11 mouse cellular contexts compared by ENCODE assay signal in genomic region chr2:141587290-141587689, GRCm38 (mm10).
DNase-seq lines count a peak whose midpoint lies in the region; ATAC-seq lines count a peak whose summit lies in the region.
"Had no signal": no experiment of that assay in that cellular context is flagged by ENCODE, and none has a peak within 500 bp of the region (broad histone marks: within the 10 kb centered on the region; RNA-seq: fewer than 3 reads in every experiment).

No protein-coding gene starts in this region.

- H3K4me2 ChIP-seq in heart, embryonic 11.5 days: no peak overlapping the region
- H3K4me2 ChIP-seq in hindbrain, embryonic 13.5 days: no peak overlapping the region

- peak; percentile 89 for ATAC-seq in heart, embryonic 11.5 days (replicated peaks; ENCODE audit: insufficient number of reproducible peaks, low FRiP score, low TSS enrichment)
- no peak for ATAC-seq in hindbrain, embryonic 13.5 days (ENCODE audit: low FRiP score)
- ATAC-seq in erythroid progenitor cell, adult 5-6 weeks (replicated peaks; ENCODE audit: low FRiP score, poor library complexity, severe bottlenecking): no peak
- ATAC-seq in monocyte, adult 5-6 weeks (replicated peaks; ENCODE audit: insufficient number of reproducible peaks, low FRiP score, low TSS enrichment, poor library complexity, severe bottlenecking): no peak
- ATAC-seq: hindbrain, postnatal 0 days had no signal

- no peak overlapping the region for H3K9ac ChIP-seq in heart, embryonic 11.5 days (ENCODE audit: low read depth, low read length)
- H3K9ac ChIP-seq in hindbrain, embryonic 13.5 days: no peak overlapping the region

- 23% methylated on average over 2 of the region's 2 CpGs for WGBS in heart, embryonic 11.5 days (ENCODE audit: insufficient replicate concordance)
- 86% methylated on average over 2 of the region's 2 CpGs for WGBS in limb, embryonic 10.5 days
- WGBS in hindbrain, embryonic 13.5 days: 83% methylated on average over 2 of the region's 2 CpGs

- H3K9me3 ChIP-seq in heart, embryonic 11.5 days (replicated peaks; ENCODE audit: control insufficient read depth, low read length): no peaks in the 10 kb centered on the region
- H3K9me3 ChIP-seq in limb, embryonic 10.5 days (replicated peaks): no peaks in the 10 kb centered on the region
- no peaks in the 10 kb centered on the region for H3K9me3 ChIP-seq in hindbrain, embryonic 13.5 days

- H3K27ac ChIP-seq in heart, embryonic 11.5 days (ENCODE audit: low read depth, low read length): peak overlapping the region; percentile 80; the same call in 1 of the 2 replicates
- peak overlapping the region; percentile 58 for H3K27ac ChIP-seq in limb, embryonic 10.5 days
- H3K27ac ChIP-seq in hindbrain, embryonic 13.5 days: no peak overlapping the region
- H3K27ac ChIP-seq: hindbrain, postnatal 0 days had no signal

- H3K27me3 ChIP-seq in heart, embryonic 11.5 days (ENCODE audit: control insufficient read depth, insufficient read depth, low read length): no peaks in the 10 kb centered on the region
- no peaks in the 10 kb centered on the region for H3K27me3 ChIP-seq in limb, embryonic 10.5 days (ENCODE audit: low read depth, poor library complexity, severe bottlenecking)
- H3K27me3 ChIP-seq in hindbrain, embryonic 13.5 days: no peaks in the 10 kb centered on the region
- H3K27me3 ChIP-seq: CH12.LX had no signal

- no peaks in the 10 kb centered on the region for H3K36me3 ChIP-seq in heart, embryonic 11.5 days (ENCODE audit: control insufficient read depth, insufficient read depth, low read length)
- no peaks in the 10 kb centered on the region for H3K36me3 ChIP-seq in limb, embryonic 10.5 days
- no peaks in the 10 kb centered on the region for H3K36me3 ChIP-seq in hindbrain, embryonic 13.5 days

- peaks cover 6% of the 10 kb centered on the region; the same call in 1 of the 2 replicates for H3K4me1 ChIP-seq in heart, embryonic 11.5 days (ENCODE audit: control insufficient read depth, insufficient read depth, low read length)
- peaks cover 62% of the 10 kb centered on the region for H3K4me1 ChIP-seq in limb, embryonic 10.5 days
- H3K4me1 ChIP-seq in hindbrain, embryonic 13.5 days (replicated peaks): peaks cover 8% of the 10 kb centered on the region

- H3K4me3 ChIP-seq in heart, embryonic 11.5 days (ENCODE audit: low read depth, low read length): no peak overlapping the region
- H3K4me3 ChIP-seq in limb, embryonic 10.5 days: no peak overlapping the region
- H3K4me3 ChIP-seq in hindbrain, embryonic 13.5 days: no peak overlapping the region

- peak; percentile 1 for DNase-seq in kidney, postnatal 14 days
- no peak for DNase-seq in kidney, postnatal 4 days
- peak; percentile 14 for DNase-seq in NIH3T3 (ENCODE audit: low read depth)
- DNase-seq in limb, embryonic 10.5 days (ENCODE audit: low spot score): no peak
- DNase-seq: thymus, postnatal 14 days had no signal

Comparison
In these comparisons a context has a peak if more than half of its experiments do, and no peak if none do; other contexts are left out.
1. DNase-seq: peak in kidney, postnatal 14 days (single experiment) and NIH3T3 (single experiment); none in kidney, postnatal 4 days (0 of 2) and limb, embryonic 10.5 days (single experiment).